Mouse (Mus musculus): ENCODE measurements around the gene Cyfip2. TPM values are rescaled to one million over a fixed set of nuclear protein-coding genes. Genes with fewer than 3 reads are reported as not detected.
A peak's percentile ranks its signal among the peaks of the same experiment; 100 is the strongest.
"Not testable (repeated sequence)": the region's sequence is repeated elsewhere in the genome, so short reads cannot be mapped to it uniquely, and the experiment has no call there.

The Cyfip2 gene
- total RNA-seq, 2 experiments from 2014 or later, result 28.2 to 56.5 TPM

DNA sequence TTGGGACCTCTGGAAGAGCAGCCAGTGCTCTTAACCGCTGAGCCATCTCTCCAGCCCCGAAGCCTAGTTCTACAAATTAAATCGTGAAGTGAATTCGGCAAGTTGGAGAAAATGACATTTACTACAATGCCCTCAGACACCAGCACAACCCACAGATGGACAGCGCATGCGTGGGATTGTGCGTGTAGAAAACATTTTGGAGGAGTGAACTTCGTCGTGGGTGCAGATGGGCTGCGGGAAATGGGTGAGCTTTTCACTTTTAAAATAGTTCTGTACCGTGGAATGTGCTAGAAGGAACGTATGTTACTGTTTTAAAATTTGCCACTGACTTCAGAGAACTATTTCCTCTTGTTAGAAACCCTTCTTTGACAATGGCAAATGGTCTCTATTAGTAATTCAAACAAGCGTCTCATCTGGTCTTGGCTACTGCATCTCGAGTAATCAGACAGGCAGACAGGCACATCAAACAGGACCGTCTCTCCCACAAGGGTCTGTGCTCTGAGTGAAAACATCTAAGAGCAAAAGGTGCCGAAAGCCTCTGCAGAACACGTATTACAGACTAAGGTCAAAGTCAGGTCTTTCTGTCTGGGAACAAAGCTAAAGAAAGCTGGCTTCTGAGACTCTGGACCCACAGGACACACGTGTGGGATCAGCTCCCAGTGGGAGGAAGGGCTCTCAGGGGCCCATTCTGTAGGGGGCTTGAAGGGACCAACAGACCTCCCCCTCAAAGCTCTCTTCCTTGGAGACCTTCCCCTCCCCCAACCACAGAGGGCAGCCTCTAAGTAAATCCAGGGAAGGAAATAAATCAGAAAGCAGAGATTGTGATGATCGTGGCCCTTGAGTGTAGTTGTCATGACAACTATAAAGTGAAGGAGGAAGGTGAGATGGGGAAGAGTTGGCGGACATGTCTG, 110.8 kb downstream of the Cyfip2 start:
- ATAC-seq (ENCODE audit: poor library complexity, severe bottlenecking), result no peak

DNA sequence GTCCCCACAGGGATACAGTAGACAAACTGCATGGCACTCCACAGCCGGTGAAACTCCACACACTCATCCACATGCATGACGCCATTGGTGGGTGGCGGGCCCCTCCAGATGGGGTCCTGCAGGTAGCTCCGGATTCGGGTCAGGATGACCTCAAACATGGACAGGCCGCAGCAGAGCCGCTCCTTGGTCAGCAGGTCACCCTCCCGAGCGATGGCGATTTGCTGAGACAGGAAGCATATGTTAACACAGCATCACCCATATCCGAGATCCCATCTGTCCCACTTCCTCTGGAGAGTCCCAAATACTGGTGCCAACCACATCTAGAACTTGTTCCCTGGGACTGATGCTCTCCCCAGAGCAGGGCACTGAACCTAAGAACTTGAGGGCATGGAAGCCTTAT, 112.0 kb downstream of the Cyfip2 start:
- no peak for ATAC-seq (ENCODE audit: poor library complexity, severe bottlenecking)

DNA sequence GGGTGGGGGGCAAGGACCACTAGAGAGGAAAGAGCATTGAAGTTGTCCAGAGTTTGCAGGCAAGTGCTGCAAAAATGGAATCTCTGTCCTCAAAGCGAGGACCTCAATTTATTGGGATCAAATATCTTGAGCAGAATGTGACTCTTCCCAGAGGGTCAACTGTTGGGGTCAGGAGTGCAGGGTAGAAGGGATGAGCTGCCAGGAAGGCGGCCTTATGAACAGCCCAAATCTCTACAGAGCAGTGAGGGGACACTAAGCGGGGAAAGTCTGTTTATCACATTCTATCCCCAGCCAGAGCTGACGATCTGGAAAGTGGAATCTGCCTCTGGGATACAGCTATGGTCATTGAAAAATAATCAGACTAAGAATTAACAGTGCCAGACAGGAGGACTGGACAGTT, 118.5 kb downstream of the Cyfip2 start:
- ATAC-seq (ENCODE audit: poor library complexity, severe bottlenecking), result no peak

DNA sequence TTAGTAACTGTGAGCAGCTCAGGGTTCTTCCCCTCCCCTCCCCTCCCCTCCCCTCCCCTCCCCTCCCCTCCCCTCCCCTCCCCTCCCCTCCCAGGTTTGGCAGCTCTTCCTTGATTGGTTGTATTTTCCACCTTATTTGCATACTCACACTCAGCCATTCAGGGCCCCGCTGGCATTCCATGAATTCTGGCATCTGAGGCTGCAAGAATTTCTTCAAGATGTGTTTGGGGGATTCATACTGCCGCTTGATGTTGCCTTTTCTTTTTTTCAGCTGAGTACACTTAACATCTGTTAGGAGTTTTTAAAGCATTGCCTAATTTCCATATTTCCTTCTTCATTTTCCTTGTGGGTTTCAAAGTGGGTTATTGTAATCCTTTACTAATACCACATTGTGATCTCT, 124.4 kb downstream of the Cyfip2 start:
- ATAC-seq (ENCODE audit: poor library complexity, severe bottlenecking), result no peak

DNA sequence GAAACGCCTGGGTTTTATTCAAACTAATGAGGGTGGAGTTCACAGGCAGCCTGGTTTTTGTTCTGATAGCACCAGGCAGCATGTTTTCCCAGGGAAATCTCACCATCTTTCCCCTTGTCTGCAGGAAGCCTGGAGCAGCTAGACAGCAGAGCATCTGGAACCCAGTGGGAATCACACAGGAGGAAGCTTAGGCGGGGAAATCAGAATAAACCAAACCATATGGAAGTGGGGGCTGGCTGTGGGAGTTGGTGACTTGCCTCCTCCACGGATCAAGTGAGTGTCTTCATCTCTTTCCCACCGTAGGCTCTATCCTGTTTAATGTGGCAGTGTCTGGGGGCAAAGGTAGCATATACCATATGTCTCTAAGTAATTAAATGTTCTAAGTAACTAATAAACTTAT, 127.2 kb downstream of the Cyfip2 start:
- ATAC-seq (ENCODE audit: poor library complexity, severe bottlenecking), result no peak

DNA sequence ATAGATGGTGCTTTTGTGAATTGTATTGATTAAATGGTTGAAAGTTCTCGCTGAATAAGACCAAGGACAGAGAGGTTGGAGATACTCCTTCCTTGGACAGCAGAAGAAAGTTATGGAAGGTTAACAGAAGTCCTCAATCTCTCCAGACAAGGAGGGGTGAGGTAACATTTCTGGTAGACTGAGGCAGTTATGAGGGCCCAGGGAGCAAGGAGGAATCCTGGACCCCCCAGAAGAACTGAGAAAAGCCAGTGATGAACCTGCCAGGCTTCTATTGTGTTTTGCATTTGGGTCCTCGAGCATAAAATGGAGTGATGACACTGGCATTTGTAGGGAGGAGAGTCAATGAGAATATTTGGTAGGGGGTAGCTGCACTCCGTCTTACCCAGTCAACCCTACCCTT, 127.7 kb downstream of the Cyfip2 start:
- no peak for ATAC-seq (ENCODE audit: poor library complexity, severe bottlenecking)

DNA sequence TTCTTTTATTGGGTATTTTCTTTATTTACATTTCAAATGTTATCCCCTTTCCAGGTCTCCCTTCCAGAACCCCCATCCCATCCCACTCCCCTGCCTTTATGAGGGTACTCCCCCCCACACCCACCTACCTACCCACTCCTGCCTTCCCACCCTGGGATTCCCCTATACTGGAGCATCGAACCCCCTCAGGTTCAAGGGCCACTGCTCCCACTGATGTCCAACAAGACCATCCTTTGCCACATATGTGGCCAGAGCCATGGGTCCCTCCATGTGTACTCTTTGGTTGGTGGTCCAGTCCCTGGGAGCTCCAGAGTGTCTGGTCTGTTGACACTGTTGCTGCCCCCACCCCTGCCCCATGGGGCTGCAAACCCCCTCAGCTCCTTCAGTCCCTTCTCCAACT, 130.6 kb downstream of the Cyfip2 start:
- ATAC-seq (ENCODE audit: poor library complexity, severe bottlenecking), result not testable (repeated sequence)

DNA sequence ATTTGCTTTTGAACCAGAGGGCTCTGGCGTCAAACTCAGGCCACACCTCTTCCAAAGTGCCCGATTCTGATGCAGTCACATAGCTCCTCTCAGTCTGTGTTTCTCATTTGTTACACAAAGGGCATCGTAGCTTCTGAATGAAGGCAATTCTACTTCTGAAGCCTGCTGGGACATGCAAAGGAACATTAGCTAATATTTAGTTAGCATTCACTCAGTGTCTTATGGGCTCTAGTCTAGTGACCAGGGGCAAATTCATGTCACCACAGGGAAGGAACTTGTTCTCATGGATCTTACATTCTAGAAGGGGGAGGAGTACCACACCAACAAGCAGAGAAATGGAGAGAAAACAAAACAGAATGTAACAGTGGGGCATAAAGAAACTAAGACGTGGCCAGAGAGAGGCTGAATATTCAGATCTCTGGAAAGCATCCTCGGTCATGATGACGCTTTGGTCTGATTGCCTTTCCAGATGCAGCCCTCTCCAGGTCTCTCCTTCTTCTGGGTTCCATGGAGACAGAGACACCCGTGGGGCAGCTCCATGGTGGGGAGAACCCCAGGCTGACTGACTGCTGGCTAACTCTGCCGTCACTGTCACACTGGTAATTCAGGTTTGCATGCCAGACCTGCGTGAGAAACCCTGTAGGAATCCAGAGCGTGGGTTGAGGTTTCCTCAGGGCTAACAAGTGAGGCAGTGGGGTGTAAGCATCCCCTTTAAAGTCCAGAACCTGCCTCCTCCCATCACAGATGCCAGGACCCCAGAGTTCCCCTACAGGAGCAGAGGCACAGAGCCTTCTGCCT, 135.2 kb downstream of the Cyfip2 start:
- ATAC-seq (ENCODE audit: poor library complexity, severe bottlenecking), result no peak

DNA sequence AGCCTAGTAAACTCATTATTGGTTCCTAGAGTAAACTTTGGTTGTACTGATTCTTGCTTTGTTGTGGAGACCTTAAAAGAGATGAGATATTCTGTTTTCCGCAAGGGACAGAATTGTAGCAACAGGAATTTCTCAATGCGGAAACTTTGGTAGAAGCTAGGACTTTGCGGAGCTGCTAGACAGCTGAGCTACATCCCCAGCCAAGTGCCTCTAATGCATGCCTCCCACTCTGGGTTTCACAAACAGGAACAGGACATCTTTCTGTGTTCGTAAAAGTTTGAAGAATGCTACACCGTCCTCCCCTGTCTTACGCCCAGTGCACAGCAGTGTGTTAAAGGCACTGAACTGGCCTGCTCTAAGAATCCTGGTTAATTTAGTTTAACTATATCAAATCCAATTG, 136.5 kb downstream of the Cyfip2 start:
- ATAC-seq (ENCODE audit: poor library complexity, severe bottlenecking), result no peak

DNA sequence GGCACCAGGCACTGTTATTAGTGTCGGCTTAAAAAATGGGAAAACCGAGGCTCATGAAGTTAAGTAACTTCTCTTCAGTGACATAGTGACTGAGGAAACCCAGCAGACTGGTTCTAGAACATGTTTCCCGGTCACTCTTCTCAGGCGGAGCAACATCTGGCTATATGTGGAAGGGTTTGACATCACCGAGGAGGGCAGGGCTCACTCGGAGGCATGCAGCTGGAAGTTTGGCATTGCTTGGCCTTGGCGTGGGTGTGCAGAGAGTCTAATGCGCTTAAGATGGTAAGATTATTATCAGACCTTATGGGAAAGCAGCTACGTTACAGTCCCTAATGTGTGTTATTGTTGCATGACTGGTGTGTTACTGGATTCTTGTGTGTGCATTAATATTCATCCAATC, 140.5 kb downstream of the Cyfip2 start:
- ATAC-seq (ENCODE audit: poor library complexity, severe bottlenecking), result no peak

DNA sequence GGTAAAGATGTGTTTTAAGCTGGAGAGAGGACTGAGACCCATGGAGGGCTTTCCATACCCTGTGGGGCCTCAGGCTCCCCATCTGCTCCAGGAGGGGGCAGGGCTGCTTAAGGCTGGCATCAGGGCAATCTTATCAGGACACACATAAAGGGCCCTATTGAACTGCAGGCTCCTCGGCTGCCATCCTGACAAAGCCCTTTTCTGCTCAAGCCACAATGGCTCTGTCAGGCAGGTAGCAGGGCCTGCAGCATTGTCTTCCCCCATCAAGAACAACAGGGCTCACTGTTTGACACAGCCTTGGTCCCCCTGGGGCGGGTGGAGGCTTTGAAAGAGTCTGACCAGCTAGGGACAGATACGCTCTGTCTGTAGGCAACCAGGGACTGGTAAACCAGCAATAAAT, 142.8 kb downstream of the Cyfip2 start:
- no peak for ATAC-seq (ENCODE audit: poor library complexity, severe bottlenecking)

DNA sequence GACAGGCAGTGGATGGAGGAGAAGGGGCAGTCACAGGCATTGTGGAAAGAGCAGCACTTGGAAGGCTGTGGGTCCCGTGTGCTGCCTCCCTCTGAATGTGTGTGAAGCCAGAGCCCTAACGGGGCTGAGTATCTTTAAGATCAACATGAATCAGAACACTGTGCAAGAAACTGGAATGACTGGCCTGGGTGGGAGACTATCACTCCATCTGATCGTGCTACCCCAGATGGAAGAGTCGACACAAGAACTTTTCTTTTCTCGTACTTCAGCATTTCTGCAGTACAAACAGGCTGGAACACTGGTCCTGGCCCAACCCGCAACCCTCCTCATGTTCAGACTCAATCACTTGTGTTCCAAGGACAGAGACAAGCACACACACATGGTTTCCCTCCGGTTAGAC, 144.2 kb downstream of the Cyfip2 start:
- no peak for ATAC-seq (ENCODE audit: poor library complexity, severe bottlenecking)

DNA sequence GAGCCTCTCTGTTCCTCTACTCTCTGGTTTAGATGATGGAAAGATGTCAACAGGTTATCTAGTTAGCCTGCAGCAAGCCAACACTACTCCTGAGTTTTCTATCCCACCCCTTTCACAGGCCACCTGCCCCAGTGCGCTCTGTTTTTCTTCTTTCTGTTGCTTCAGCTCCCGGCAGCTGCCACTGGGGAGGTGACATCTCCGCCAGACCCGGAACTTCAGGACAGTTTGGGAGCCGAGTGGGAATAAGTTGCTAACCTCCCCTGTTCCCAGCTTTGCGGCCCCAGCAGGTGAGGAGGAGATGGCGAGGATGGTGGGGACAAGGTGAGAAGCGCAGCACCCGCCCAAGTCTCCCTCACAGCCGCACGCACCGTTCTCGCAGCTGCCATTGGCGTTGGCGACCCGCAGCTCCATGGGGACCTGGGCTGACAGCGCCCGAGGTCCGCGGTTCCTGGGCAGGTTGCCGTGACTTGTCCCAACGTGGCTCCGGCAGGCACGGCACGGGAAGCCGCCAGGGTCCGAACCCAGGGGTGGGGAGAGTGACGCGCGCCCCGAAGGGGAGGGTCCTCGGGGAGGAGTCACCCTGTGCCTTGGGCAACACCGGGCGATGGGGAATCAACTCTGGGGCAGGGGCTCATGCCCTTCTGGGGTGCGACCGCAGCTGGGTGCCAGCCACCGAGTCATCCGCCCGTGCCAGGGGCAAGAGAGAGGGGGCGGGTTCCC, 146.6 kb downstream of the Cyfip2 start, which contains the start of gene Nipal4:
Nipal4 (minus strand) TSS at position 643 of the 720 bp plus-strand sequence.
- ATAC-seq (ENCODE audit: poor library complexity, severe bottlenecking), result no peak

DNA sequence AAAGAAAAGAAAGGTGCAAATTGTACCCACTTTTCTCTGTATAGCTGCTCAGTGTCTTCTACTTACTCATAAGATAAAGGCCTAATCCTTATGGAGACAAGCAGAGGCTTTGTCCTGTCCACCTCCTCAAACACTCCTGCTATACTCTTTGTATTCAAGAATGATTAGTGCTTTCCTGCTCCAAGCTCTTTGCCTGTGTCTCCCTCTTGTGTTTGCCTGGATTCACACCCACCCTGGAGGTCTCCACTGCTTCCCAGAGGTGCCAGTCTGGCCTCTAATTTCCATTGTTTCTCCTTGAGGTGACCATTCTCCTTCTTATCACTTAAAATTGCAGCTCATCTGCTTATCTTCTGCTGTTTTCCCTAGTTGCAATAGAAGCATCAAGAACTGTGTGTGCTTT, 155.2 kb downstream of the Cyfip2 start:
- no peak for ATAC-seq (ENCODE audit: poor library complexity, severe bottlenecking)

DNA sequence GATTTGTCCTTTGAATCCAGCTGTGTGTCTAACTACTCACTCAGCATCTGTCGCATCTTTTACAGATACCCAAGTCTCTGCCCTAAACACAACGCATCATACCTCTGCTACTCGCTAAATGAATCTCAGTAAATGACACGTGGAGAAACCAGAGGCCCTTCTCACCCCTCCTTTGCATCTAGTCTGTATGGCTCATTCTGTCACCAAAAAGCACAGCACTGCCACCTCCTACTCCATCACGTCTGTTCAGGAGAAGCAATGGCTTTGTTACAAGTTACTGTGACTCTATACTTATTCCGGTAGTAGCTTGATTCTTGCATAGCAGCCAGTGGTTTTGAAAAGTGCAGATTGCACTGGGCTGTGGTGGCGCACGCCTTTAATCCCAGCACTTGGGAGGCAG, 155.7 kb downstream of the Cyfip2 start:
- no peak for ATAC-seq (ENCODE audit: poor library complexity, severe bottlenecking)

DNA sequence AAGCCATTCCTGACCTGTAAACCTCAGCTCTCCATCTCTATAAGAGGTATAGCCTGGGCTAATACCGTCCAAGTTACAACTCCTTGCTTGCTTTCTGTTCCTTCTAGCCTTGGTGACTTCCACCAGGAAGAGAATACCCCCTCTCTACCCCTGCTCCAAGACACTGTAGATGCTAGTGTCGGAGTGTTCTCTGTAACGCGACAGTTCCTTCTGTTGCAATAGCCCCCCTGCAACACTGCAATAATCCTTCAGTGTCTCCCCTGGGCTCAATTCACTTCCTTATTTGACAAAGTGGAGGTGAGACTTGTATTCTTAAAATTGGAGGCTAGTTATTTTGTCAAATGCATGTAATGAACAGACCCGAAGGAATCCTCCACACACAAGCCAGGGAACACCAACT, 166.0 kb downstream of the Cyfip2 start:
- ATAC-seq (ENCODE audit: poor library complexity, severe bottlenecking), result peak; percentile 27; the same call in 1 of the 2 replicates

DNA sequence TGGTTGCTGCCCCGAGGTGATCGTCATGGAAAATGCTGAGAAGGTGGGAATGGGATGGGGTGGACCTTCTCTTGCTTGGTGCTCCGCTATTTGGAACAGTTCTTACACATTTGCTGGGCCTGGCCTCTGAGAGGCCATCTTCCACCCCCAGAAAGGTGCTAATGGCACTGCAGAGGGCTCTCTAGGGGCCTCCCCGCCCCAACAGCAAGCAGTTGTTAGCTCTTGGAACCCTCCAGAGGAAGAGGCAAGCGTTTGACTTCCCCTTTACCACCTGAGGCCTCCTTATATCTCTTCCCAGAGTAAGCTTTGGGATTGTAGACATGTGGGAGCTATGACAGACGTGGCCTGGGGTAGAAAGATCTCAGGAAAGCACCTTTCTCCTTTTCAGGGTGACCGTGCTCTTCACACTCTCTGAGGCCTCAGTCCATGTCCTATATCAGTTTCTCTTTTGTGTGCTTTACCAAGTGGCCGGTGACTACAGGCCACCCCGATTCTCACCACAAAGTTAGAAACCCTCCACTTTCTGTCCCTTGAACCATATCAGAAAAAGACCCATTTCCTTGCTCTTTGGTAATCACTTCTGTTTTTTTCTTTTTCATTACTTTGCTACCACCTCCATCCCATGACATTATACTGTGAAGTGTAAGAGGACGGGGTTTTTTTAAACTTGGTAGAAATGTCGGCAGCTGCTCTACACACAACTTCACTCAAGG, 167.3 kb downstream of the Cyfip2 start:
- no peak for ATAC-seq (ENCODE audit: poor library complexity, severe bottlenecking)

Measured in megakaryocyte, adult 5-6 weeks (primary cell).